Mouse (Mus musculus): Measurements from ENCODE around the gene Hist1h2ap. TPM values are rescaled to one million over a fixed set of nuclear protein-coding genes. Genes with fewer than 3 reads are reported as not detected.
"Not testable (repeated sequence)": the region's sequence is repeated elsewhere in the genome, so short reads cannot be mapped to it uniquely, and the experiment has no call there.

Gene Hist1h2ap
- polyA plus RNA-seq (2012; fragmentation: generic; extraction: Trizol) = 2,018 TPM
- long read RNA-seq, experiment 1, transcript Hist1h2ap-201 (1 exons, 482 nt) = major isoform, 322 of 322 reads
- long read RNA-seq, experiment 1, partial matches to known transcripts = 0 of 322 reads
- long read RNA-seq, experiment 1, other reads (novel, unspliced or antisense) = 0 of 322 reads
- long read RNA-seq, experiment 2, transcript Hist1h2ap-201 (1 exons, 482 nt) = major isoform, 60 of 60 reads
- long read RNA-seq, experiment 2, partial matches to known transcripts = 0 of 60 reads
- long read RNA-seq, experiment 2, other reads (novel, unspliced or antisense) = 0 of 60 reads

- not testable (repeated sequence) for H3K79me3 ChIP-seq (ENCODE audit: low read depth); H3K79me2 ChIP-seq (ENCODE audit: control insufficient read depth, insufficient read depth); H3K27me3 ChIP-seq (ENCODE audit: control insufficient read depth, insufficient read depth, insufficient read length); H3K36me3 ChIP-seq (ENCODE audit: control insufficient read depth, insufficient read depth); H3K4me3 ChIP-seq (ENCODE audit: insufficient read depth, poor library complexity, severe bottlenecking); H3ac ChIP-seq (ENCODE audit: control insufficient read depth, insufficient read length, low read depth)
Measured at GRCm38 (mm10) chr13:21833461-21833860, at the start of gene Hist1h2ap, which contains the start of gene Hist1h2br. TSS of gene Hist1h2ap (minus strand) at chr13:21833507. TSS of gene Hist1h2br (plus strand) at chr13:21833743.

GRCm38 (mm10) chr13:21882760-21883405, 49.6 kb upstream of the Hist1h2ap start:
- no peaks in the 10 kb centered on the region for H3K27me3 ChIP-seq (ENCODE audit: control insufficient read depth, insufficient read depth, insufficient read length)
- H3K79me3 ChIP-seq (ENCODE audit: low read depth) = no peaks in the 10 kb centered on the region
- TF ChIP-seq CEBPB (IDR thresholded peaks at IDR 0.05; ENCODE audit: low read depth) = peak; percentile 25
- TF ChIP-seq USF1 (IDR thresholded peaks at IDR 0.05; ENCODE audit: low read depth) = no peak

GRCm38 (mm10) chr13:21881878-21882669, 48.8 kb upstream of the Hist1h2ap start:
- no peaks in the 10 kb centered on the region for H3K36me3 ChIP-seq (ENCODE audit: control insufficient read depth, insufficient read depth)
- no peak for TF ChIP-seq MYOD1 (IDR thresholded peaks at IDR 0.05; ENCODE audit: control insufficient read depth, insufficient read length, low read depth)
- H3K27me3 ChIP-seq (ENCODE audit: control insufficient read depth, insufficient read depth, insufficient read length) = no peaks in the 10 kb centered on the region
- peak overlapping the region; percentile 48 for H3ac ChIP-seq (ENCODE audit: control insufficient read depth, insufficient read length, low read depth)
- no peaks in the 10 kb centered on the region for H3K79me3 ChIP-seq (ENCODE audit: low read depth)
- H3K79me2 ChIP-seq (ENCODE audit: control insufficient read depth, insufficient read depth) = no peaks in the 10 kb centered on the region
- peak overlapping the region; percentile 29 for H3K4me3 ChIP-seq (ENCODE audit: insufficient read depth, poor library complexity, severe bottlenecking)

More at GRCm38 (mm10) chr13:21882760-21883405, 49.6 kb upstream of the Hist1h2ap start:
- Histone ChIP-seq H3K4me3 (ENCODE audit: insufficient read depth, poor library complexity, severe bottlenecking) (peak overlapping the region; percentile 29), H3K79me2 (ENCODE audit: control insufficient read depth, insufficient read depth) (no peaks in the 10 kb centered on the region), H3K36me3 (ENCODE audit: control insufficient read depth, insufficient read depth) (no peaks in the 10 kb centered on the region), H3ac (ENCODE audit: control insufficient read depth, insufficient read length, low read depth) (no peak overlapping the region)

GRCm38 (mm10) chr13:21880735-21881134, 47.4 kb upstream of the Hist1h2ap start:
- H3ac ChIP-seq (ENCODE audit: control insufficient read depth, insufficient read length, low read depth) = no peak overlapping the region
- TF ChIP-seq FOSL1 (IDR thresholded peaks at IDR 0.05; ENCODE audit: insufficient read depth, low read length, poor library complexity, severe bottlenecking) (no peak), CTCF (IDR thresholded peaks at IDR 0.05; ENCODE audit: control insufficient read depth, insufficient read depth, insufficient read length) (no peak), CEBPB (IDR thresholded peaks at IDR 0.05; ENCODE audit: low read depth) (no peak), MYOD1 (IDR thresholded peaks at IDR 0.05; ENCODE audit: control insufficient read depth, insufficient read length, low read depth) (no peak), MAX (IDR thresholded peaks at IDR 0.05) (no peak), MYOG (IDR thresholded peaks at IDR 0.05; ENCODE audit: control insufficient read depth, extremely low read depth, insufficient read length) (no peak)

GRCm38 (mm10) chr13:21865503-21865902, 32.2 kb upstream of the Hist1h2ap start:
- not testable (repeated sequence) for H3K36me3 ChIP-seq (ENCODE audit: control insufficient read depth, insufficient read depth); H3K27me3 ChIP-seq (ENCODE audit: control insufficient read depth, insufficient read depth, insufficient read length); H3K79me3 ChIP-seq (ENCODE audit: low read depth); H3K79me2 ChIP-seq (ENCODE audit: control insufficient read depth, insufficient read depth); H3ac ChIP-seq (ENCODE audit: control insufficient read depth, insufficient read length, low read depth); H3K4me3 ChIP-seq (ENCODE audit: insufficient read depth, poor library complexity, severe bottlenecking)

More at GRCm38 (mm10) chr13:21880735-21881134, 47.4 kb upstream of the Hist1h2ap start:
- Histone ChIP-seq H3K79me3 (ENCODE audit: low read depth) (no peaks in the 10 kb centered on the region), H3K36me3 (ENCODE audit: control insufficient read depth, insufficient read depth) (no peaks in the 10 kb centered on the region), H3K79me2 (ENCODE audit: control insufficient read depth, insufficient read depth) (no peaks in the 10 kb centered on the region), H3K27me3 (ENCODE audit: control insufficient read depth, insufficient read depth, insufficient read length) (no peaks in the 10 kb centered on the region), H3K4me3 (ENCODE audit: insufficient read depth, poor library complexity, severe bottlenecking) (no peak overlapping the region)

GRCm38 (mm10) chr13:21861608-21862007, 28.3 kb upstream of the Hist1h2ap start:
- H3K27me3 ChIP-seq (ENCODE audit: control insufficient read depth, insufficient read depth, insufficient read length) = no peaks in the 10 kb centered on the region
- no peak overlapping the region for H3K4me3 ChIP-seq (ENCODE audit: insufficient read depth, poor library complexity, severe bottlenecking)
- no peaks in the 10 kb centered on the region for H3K36me3 ChIP-seq (ENCODE audit: control insufficient read depth, insufficient read depth)
- no peaks in the 10 kb centered on the region for H3K79me2 ChIP-seq (ENCODE audit: control insufficient read depth, insufficient read depth)
- H3ac ChIP-seq (ENCODE audit: control insufficient read depth, insufficient read length, low read depth) = no peak overlapping the region
- H3K79me3 ChIP-seq (ENCODE audit: low read depth) = no peaks in the 10 kb centered on the region
- TF ChIP-seq CTCF (IDR thresholded peaks at IDR 0.05; ENCODE audit: control insufficient read depth, insufficient read depth, insufficient read length) (no peak), MYOG (IDR thresholded peaks at IDR 0.05; ENCODE audit: control insufficient read depth, extremely low read depth, insufficient read length) (no peak), USF1 (IDR thresholded peaks at IDR 0.05; ENCODE audit: low read depth) (no peak), CEBPB (IDR thresholded peaks at IDR 0.05; ENCODE audit: low read depth) (no peak), MAX (IDR thresholded peaks at IDR 0.05) (no peak), FOSL1 (IDR thresholded peaks at IDR 0.05; ENCODE audit: insufficient read depth, low read length, poor library complexity, severe bottlenecking) (no peak), MYOD1 (IDR thresholded peaks at IDR 0.05; ENCODE audit: control insufficient read depth, insufficient read length, low read depth) (no peak)

All from C2C12 (cell line).